Mouse (Mus musculus) WW6 (cell line): Measurements from ENCODE around the gene Lypd6.

Experiments
- DNase-seq: peaks from one replicate; pipeline ENCODE4 v3.0.0-alpha.2; 2013; ENCODE audit warnings: low read depth, low spot score

Gene Lypd6

DNA sequence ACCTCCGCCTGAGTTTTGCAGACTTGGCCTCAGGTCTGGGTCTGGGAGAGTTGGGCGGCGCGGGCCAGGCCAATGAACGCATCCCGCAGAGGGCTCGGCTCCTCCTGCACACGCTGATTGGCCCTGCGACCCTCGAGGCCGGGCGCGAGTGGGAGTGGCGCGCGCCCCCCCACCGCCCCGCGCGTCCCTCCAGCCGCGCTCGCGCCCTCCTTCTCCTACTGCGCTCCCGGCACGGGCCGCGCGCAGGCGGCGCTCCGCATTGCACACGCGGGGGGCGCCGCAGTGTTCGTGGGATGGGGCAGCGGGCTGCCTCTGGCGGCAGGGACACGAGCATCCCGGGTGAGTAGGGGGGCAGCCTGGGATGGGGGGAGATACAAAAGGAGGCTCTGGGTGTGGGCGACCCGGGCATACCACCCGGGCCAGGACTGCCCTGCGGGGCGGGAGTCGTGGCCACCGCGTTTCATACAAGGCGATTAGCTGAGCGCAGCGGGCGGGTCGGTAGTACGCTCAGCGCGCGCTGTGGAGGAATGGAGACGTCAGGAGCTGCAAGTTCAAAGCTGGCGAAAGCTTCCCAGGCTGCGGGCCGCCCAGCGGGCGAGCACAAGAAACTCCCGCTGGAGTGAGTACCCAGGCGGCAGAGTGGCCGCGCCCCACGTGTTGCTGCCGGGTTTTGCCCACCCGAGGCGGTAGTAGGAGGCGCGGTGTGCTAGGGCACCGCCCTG, at the start of gene Lypd6:
Lypd6 (plus strand) TSS at position 184 of the 722 bp plus-strand sequence.
- peak; percentile 71 for DNase-seq

DNA sequence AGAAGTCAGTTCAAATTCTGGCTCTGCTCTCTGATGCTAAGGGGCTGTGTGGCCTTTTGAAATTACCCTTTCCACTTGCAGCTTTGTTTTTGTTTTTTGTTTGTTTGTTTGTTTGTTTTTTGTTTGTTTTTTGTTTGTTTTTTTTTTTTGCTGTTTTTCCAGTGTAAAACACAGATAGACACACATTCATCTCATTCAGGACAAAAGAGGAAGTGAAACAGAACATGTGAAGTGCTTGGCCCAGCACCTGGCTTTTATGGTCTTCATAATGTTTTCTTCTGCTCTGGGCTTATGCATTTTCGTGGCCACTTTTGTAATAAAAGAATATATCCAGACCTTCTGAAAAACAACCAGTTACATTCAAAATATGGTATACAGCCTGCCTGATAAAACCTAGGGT, 46.8 kb upstream of the Lypd6 start:
- no peak for DNase-seq

- no peak for DNase-seq
Measured at GRCm38 (mm10) chr2:50025549-50025948, 40.7 kb upstream of the Lypd6 start.

GRCm38 (mm10) chr2:50028930-50029329, 37.3 kb upstream of the Lypd6 start:
- DNase-seq = no peak

- no peak for DNase-seq
Measured at GRCm38 (mm10) chr2:50044170-50044870, 21.9 kb upstream of the Lypd6 start.

- DNase-seq = no peak
Measured at GRCm38 (mm10) chr2:50044871-50045470, 21.3 kb upstream of the Lypd6 start.

- DNase-seq = no peak
Measured at GRCm38 (mm10) chr2:50045841-50046240, 20.4 kb upstream of the Lypd6 start.

GRCm38 (mm10) chr2:50048442-50048841, 17.8 kb upstream of the Lypd6 start:
- no peak for DNase-seq

GRCm38 (mm10) chr2:50053893-50054292, 12.3 kb upstream of the Lypd6 start:
- no peak for DNase-seq

DNA sequence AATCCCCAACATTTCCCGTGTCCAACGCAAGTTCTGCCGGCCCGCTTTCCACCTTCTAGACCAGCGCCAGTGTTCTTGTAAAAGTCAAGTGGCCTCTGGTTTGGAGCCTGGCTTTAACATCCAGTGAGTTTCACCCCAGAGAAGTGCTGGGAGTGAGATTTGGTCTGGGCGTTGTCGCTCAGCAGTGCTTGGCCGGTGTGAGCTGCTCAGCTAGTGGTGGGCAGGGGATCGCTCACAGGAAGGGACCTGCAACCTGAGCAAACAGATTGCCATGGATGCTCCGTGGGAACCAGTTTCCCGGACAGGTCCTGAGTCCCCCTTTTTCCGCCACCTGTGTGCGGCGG, 355 bp upstream of the Lypd6 start:
- no peak for DNase-seq

- DNase-seq = no peak
Measured at GRCm38 (mm10) chr2:50066968-50067315, 713 bp downstream of the Lypd6 start.

DNA sequence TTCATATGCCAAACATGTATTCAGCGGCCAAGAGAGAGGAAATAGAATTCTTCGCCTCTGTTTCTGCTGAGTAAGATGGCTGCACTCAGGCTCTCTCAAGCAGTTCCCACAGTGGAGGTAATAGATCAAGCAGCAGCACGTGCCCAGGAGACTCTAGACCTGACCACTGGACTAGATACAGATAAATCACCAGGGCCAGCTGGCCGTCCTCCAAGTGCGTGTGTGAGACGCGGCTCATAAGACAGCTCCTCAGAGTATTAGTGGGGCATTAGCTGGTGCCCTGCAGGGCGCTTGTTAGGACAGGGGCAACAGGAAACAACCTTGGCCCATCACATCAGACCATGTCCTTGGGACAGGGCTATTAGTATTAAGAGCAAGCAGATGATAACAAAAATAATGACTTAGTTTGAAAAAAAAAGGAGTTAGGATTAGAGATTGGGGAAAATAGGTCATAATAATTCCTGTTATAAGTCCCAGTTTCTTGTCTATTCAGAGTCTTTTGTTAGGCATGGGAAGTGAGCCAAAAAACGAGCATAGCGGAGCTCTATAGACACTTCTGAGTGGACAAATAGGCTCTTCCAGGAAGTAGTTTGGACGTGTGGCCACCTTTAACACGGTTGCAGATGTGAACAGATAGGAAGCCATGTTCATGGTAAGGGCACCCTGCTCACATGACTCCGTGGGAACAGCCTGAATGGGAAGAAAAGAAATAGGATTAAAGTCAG, 3.5 kb downstream of the Lypd6 start:
- DNase-seq = no peak

- DNase-seq = no peak
Measured at GRCm38 (mm10) chr2:50072158-50072557, 5.9 kb downstream of the Lypd6 start.

DNA sequence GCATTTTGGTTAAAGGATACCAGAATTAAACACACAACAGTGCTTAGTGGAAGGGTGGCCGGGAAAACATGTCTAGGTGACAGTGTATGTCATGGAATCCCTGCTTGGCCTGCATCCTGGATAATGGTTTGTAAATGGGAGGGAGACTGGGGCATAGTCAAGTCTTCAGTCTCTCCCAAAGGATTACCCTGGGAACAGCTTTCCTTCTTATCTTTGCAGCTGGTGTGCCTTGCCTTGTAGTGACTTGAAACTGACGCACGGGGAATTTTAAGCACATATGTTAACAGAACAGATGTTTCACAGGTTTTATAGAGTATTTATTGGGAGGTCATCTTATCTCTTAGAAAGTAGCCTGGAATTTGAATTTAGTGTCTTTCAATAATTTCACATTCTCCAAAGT, 18.5 kb downstream of the Lypd6 start:
- DNase-seq = no peak

- no peak for DNase-seq
Measured at GRCm38 (mm10) chr2:50087761-50088160, 21.5 kb downstream of the Lypd6 start.

DNA sequence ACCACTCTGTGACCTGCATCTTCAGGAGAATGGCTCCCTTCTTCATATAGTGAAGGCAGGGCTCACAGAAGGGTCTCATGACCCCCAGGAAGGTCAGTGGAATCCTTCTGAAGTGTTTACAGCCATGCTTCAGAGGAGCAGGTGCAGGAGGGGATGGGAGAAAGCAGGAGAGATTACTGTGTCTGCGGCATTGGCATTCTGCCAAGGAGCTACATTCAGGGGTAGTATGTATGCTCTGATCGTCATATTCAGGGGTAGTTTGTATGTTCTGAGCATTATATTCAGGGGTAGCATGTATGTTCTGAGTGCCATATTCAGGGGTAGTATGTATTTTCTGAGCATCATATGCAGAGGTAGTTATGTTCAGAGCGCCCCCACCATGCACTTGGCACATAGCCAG, 30.1 kb downstream of the Lypd6 start:
- no peak for DNase-seq

- no peak for DNase-seq
Measured at GRCm38 (mm10) chr2:50100364-50101151, 34.3 kb downstream of the Lypd6 start.

GRCm38 (mm10) chr2:50101152-50101450, 34.9 kb downstream of the Lypd6 start:
- no peak for DNase-seq

DNA sequence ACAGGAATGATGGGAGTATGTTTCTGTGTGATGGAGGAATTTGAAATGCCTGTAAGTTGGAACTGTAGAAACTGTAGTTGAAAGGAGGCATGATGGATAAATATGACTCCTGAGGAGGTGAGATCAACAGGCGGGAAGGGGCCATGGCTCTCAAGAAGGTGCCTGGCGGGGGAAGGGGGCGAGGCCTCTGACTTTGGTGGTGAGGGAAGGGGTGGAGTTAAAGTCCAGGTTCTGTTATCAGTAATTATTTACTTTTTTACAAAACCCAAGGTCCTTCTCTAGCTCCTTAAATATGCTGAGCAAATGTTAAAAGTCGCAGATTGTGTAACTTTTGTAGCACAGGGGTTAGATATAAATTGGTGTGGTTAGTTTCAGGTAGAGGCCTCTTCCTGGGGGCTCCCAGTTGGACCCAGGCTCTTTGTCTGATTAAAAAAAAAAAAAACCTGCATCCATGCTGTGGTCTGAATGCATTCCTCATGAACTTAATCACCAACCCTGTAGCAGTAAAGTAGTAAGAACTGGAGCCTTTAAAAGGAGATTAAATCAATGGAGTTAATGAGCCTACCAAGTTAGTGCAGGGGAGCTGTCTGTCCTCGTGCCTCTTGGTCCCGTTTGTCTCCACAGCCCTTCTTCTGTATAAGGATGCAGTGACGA, 37.7 kb downstream of the Lypd6 start:
- no peak for DNase-seq

DNA sequence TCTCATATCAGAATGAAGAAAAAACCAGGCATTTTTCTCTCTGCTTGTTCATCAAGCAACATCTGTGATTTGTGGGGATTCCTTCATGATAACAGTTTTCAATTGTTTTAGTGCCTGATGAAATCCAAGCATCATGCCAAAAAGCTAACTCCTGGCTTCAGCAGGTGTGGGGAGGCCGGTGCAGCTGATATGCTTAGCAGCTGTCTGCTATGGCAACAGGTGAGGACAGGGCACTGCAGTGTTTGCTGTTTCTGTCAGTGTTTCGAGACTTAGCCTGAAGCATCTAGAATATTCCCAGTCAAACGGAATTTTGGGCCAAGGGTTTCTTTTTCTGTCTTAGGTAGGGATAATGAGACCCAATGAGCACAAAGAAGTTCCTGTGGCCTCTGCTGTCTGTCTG, 39.4 kb downstream of the Lypd6 start:
- DNase-seq = no peak

DNA sequence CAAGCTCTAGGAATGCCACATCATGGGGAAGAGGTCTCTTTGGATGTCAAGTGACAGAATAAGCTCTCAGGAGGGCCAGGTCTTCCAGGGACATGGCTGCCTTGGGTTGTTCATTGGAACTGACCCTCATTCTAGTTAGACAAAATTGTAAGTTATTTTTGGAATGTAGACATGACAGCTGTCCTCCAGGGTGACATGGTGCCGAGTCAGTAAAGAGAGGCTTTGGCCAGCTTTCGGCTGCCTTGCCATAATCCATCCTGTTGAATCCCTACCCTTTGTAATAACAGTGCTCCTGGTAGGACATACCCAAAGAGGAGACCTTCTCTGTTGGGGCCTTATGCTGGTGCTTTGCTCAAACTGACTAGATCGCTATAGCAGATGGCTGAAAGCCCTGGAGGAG, 39.8 kb downstream of the Lypd6 start:
- no peak for DNase-seq
